Mouse (Mus musculus) embryonic facial prominence, embryonic 15.5 days (tissue): ENCODE results near the gene Coro7. TPM values are rescaled to one million over a fixed set of nuclear protein-coding genes. Genes with fewer than 3 reads are reported as not detected.

ENCODE experiments used
- ATAC-seq: fragments of 200-750 bp; cut with Nextera tagmentation; 2 replicates; pipeline ENCODE4 v1.8.0; 2017; ENCODE audit warnings: low read depth, moderate TSS enrichment; ENCODE audit not compliant: insufficient number of reproducible peaks, low FRiP score, low TSS enrichment
- H3K27ac ChIP-seq: fragments of 300-500 bp; sonication (generic); replicated peaks from 2 replicates; pipeline ENCODE4 v1.5.1; 2015; ENCODE audit warnings: mild to moderate bottlenecking, inconsistent platforms
- H3K27me3 ChIP-seq: fragments of 300-500 bp; sonication (generic); 2 replicates; pipeline ENCODE4 v1.6.1; 2015; ENCODE audit warnings: inconsistent platforms
- H3K36me3 ChIP-seq: fragments of 300-500 bp; sonication (generic); 2 replicates; pipeline ENCODE4 v1.6.1; 2015; ENCODE audit warnings: mild to moderate bottlenecking, inconsistent platforms
- H3K4me1 ChIP-seq: fragments of 300-500 bp; sonication (generic); 2 replicates; pipeline ENCODE4 v1.6.1; 2015; ENCODE audit warnings: inconsistent platforms
- H3K4me2 ChIP-seq: fragments of 300-500 bp; sonication (generic); replicated peaks from 2 replicates; pipeline ENCODE4 v1.6.1; 2015; ENCODE audit warnings: mild to moderate bottlenecking, inconsistent platforms
- H3K4me3 ChIP-seq: fragments of 300-500 bp; sonication (generic); replicated peaks from 2 replicates; pipeline ENCODE4 v1.5.1; 2015; ENCODE audit warnings: mild to moderate bottlenecking, inconsistent platforms
- H3K9ac ChIP-seq: fragments of 300-500 bp; sonication (generic); 2 replicates; pipeline ENCODE4 v1.6.1; 2015; ENCODE audit warnings: inconsistent platforms
- H3K9me3 ChIP-seq: fragments of 300-500 bp; sonication (generic); replicated peaks from 2 replicates; pipeline ENCODE4 v1.6.1; 2016; ENCODE audit warnings: inconsistent platforms
- WGBS: fragments of 180-500 bp; shearing (Covaris S2); methylation state at CpG from one replicate; pipeline ENCODE4 v1.1.7; 2015; 5-methylcytosine and 5-hydroxymethylcytosine counted together
- polyA plus RNA-seq: library from polyadenylated mRNA; unstranded; fragments of >200 nt; fragmentation: Nextera tagmentation; extraction: Ambion mirVana; gene quantifications from 2 replicates; pipeline ENCODE4 v1.2.1, GENCODE M21; 2015

Coro7 gene
- polyA plus RNA-seq, 1 experiment from 2014 or later, result 21.4 TPM

DNA sequence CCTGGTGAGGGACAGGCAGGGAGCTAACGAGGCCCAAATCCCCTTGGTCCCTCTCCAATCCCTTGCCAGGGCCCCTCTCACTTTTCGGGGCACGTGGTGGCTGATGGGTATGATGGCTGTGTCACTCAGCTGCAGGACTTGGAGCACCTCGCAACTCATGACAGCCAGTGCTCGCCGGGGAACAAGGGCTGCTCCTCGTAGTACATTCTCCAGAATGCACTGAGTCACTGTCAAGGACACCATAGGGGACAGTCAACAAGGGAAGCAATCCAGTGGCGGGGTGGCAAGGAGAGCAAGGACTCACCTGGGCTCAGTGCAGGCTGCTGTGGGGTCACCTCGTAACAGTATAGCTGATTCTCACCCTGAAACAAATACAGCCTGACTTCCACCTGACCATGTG lies 44.9 kb downstream of the Coro7 start:
- 0 out of 2 replicates have a peak, but pooled peaks cover 5% of the 10 kb centered on the region for H3K4me1 ChIP-seq
- WGBS, result 85% methylated on average over 9 of the region's 9 CpGs
- H3K36me3 ChIP-seq, result peaks cover 4% of the 10 kb centered on the region; the same call in 1 of the 2 replicates
- no peak overlapping the region for H3K4me2 ChIP-seq
- no peak overlapping the region for H3K9ac ChIP-seq
- H3K27me3 ChIP-seq, result no peaks in the 10 kb centered on the region
- no peak overlapping the region for H3K4me3 ChIP-seq
- no peak for ATAC-seq
- no peak overlapping the region for H3K27ac ChIP-seq
- no peaks in the 10 kb centered on the region for H3K9me3 ChIP-seq

DNA sequence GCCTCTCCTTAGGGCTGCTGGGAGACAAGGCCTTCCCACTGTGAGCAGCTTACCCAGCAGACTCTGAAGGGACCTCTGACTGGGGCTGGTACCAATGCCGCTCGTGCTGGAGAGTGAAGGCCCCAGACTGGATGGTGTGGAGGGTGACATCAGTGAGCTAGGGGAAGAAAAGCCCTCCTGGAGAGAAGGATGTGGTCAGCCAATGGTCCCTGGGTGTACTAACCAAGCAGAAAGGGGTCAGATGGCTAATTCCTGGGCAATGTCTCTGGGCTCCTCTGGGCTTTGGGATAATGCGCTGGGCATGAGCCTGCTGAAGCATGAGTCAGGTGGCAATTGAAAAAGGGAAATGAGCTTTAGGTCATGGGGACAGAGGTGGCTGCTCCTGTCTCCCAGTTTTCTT lies 45.9 kb downstream of the Coro7 start:
- Histone ChIP-seq H3K27ac (no peak overlapping the region), H3K9ac (no peak overlapping the region), H3K27me3 (no peaks in the 10 kb centered on the region), H3K4me3 (no peak overlapping the region), H3K4me2 (no peak overlapping the region), H3K36me3 (peaks cover 4% of the 10 kb centered on the region; the same call in 1 of the 2 replicates), H3K9me3 (no peaks in the 10 kb centered on the region), H3K4me1 (no peaks in the 10 kb centered on the region)
- ATAC-seq, result no peak
- 87% methylated on average over 3 of the region's 3 CpGs for WGBS

DNA sequence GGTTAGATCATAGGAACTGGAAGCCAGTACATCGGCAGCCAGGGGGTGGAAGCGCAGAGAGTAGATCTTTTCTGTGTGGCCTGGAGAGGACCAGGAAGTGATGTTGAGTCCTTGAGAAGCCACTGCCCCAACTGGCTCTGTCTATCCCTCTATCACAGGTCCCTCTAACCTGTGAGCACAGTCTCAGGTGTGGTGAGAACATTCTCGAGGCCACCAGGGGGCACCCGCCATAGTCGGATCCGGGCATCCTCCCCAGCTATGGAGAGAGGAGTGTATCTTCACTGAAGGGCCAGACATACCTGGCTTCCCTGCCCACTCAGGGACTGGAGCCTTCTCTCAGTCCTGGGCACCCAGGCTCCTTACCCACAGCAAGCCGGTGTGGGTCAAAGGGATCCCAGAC lies 47.5 kb downstream of the Coro7 start:
- no peak for ATAC-seq
- H3K9me3 ChIP-seq, result no peaks in the 10 kb centered on the region
- H3K4me2 ChIP-seq, result no peak overlapping the region
- WGBS, result 36% methylated on average over 7 of the region's 7 CpGs
- no peak overlapping the region for H3K4me3 ChIP-seq
- H3K27me3 ChIP-seq, result no peaks in the 10 kb centered on the region
- H3K36me3 ChIP-seq, result peaks cover 4% of the 10 kb centered on the region
- no peak overlapping the region for H3K27ac ChIP-seq
- no peaks in the 10 kb centered on the region for H3K4me1 ChIP-seq
- H3K9ac ChIP-seq, result no peak overlapping the region

DNA sequence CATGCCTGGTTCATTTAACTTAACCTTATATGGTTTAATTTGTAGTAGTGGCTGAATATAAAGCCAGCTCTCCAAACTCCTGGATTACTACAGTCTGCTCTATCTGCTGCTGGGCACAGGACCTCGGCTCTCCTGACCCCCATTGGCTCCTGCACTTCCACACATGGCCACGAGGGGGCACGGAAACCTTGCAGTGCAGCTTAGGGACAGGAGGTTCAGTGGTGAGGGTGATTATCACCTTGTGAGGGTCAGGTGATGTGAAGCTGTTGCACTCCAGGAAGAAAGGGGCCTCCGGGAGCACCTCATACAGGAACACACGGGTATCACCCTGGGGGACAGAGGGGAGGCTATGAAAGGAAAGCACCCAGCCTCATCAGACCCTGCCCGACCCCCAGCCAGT lies 49.6 kb downstream of the Coro7 start:
- Histone ChIP-seq H3K27me3 (no peaks in the 10 kb centered on the region), H3K4me3 (no peak overlapping the region), H3K4me1 (peaks cover 4% of the 10 kb centered on the region; the same call in 1 of the 2 replicates), H3K27ac (no peak overlapping the region), H3K9ac (no peak overlapping the region), H3K4me2 (no peak overlapping the region), H3K9me3 (no peaks in the 10 kb centered on the region), H3K36me3 (peaks cover 4% of the 10 kb centered on the region)
- 22% methylated on average over 6 of the region's 6 CpGs for WGBS
- no peak for ATAC-seq

DNA sequence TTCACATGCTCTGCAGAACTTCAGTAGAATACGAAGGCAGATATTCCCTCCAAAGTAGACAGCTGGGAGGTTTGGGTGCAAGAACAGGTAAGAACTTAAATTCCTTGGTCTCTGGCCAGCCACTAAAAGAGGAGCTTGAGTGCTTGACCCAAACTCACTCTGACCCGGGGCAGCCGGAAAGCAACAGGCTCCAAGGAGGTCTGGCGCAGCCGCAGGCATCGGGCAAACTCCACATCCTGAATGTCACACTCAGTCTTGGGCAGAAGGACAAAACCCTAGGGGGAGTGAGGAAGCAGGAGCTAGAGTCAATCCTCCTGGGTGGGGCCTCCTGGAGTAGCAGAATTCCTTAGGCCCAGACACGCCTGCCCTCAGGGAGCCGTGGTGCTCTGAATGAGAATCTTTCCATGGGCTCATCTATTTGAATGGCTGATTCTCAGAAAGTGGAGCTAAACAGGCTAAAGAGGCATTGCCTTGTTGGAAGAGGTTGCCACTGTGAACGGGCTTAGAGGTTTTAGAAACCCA lies 50.6 kb downstream of the Coro7 start:
- 84% methylated on average over 9 of the region's 9 CpGs for WGBS
- Histone ChIP-seq H3K4me2 (no peak overlapping the region), H3K27ac (no peak overlapping the region)

DNA sequence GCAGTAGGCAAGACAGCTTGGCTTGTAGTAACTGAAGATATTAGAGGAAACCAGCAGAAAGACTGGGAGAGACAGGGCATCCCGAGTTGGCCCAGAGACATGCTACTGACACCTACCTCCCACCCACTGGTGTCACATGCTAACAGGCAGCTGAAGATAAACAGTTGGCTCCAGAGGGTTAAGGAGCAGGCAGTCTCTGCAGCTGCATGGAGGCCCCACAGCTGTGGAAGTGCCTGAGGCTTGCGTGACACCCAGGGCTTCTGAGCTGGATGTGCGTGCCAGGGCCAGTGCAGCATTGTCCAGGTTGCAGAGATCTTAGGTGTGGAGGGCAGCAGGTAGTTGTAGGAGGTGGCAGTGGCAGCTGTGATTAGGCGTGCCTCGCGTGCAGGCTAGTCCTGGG lies 52.5 kb downstream of the Coro7 start:
- Histone ChIP-seq H3K36me3 (peaks cover 4% of the 10 kb centered on the region), H3K4me2 (no peak overlapping the region), H3K9me3 (no peaks in the 10 kb centered on the region), H3K9ac (no peak overlapping the region), H3K4me1 (peaks cover 21% of the 10 kb centered on the region), H3K27me3 (no peaks in the 10 kb centered on the region), H3K4me3 (no peak overlapping the region), H3K27ac (no peak overlapping the region)
- 76% methylated on average over 6 of the region's 6 CpGs for WGBS
- ATAC-seq, result no peak

More for the DNA sequence above, 50.6 kb downstream of the Coro7 start:
- Histone ChIP-seq H3K4me3 (no peak overlapping the region), H3K27me3 (no peaks in the 10 kb centered on the region), H3K36me3 (peaks cover 4% of the 10 kb centered on the region), H3K9me3 (no peaks in the 10 kb centered on the region), H3K9ac (no peak overlapping the region), H3K4me1 (peaks cover 8% of the 10 kb centered on the region)
- ATAC-seq, result no peak

DNA sequence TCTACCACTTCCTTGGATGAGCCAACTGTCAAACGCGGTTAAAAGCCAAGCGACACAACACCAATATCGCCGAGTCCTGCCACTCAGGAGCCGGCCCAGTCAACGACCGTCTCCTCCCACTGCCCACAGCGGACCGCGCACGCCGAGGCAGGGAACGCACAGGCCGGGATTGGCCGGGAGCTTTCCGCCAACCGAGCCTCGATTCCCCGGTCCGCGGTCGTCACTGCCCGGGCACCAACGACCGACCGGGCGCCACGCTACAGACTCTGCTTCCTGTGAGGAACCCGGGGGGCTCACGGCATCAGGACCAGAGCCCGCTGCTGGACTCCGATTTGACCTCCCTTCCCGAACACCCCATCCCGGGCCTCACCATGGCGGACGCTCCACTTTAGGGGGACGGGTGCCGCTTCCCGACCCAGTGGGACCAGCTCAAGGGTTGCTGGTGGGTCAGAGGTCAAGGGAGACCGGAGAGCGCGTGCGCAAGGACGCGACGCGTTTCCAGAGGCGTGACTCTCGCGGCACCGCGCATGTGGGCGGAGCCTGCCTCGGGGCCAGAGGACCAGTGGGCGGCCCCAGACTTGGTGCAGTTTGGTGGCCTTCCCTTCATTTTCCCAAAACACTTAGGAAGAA lies 55.0 kb downstream of the Coro7 start, which contains the start of gene Pam16:
TSS of gene Pam16 (minus strand) at position 508 of the 630 bp plus-strand sequence.
- WGBS, result under 1% methylated on average over 56 of the region's 56 CpGs
- Histone ChIP-seq H3K4me1 (peaks cover 21% of the 10 kb centered on the region), H3K9me3 (no peaks in the 10 kb centered on the region), H3K27me3 (no peaks in the 10 kb centered on the region), H3K9ac (peak within 1 kb of the TSS; percentile 75), H3K4me3 (peak within 1 kb of the TSS; percentile 73), H3K4me2 (peak within 1 kb of the TSS; percentile 65), H3K27ac (peak within 1 kb of the TSS; percentile 87), H3K36me3 (no peaks in the 10 kb centered on the region; the same call in 1 of the 2 replicates)
- ATAC-seq, result peak; percentile 87

DNA sequence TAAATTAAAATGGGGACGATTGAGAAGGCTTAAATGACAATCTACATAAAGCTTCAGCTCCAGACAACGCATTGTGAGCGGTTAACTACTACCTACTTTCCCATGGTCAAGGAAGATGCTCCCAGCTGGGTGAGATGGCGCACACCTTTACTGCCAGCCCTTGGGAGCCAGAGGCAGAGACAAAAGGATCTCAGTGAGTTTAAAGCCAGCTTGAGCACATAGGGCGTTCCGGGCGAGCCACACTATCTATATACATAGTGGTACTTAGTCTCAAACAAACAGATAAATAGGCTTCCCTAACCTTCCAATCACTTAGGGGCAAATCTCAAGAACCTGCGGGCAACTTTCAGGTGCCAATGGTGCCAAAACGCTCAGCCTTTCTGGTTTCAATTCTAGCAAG lies 55.5 kb downstream of the Coro7 start:
- Histone ChIP-seq H3K9ac (peak overlapping the region; percentile 75), H3K27me3 (no peaks in the 10 kb centered on the region), H3K4me3 (peak overlapping the region; percentile 73), H3K9me3 (no peaks in the 10 kb centered on the region), H3K4me2 (peak overlapping the region; percentile 65), H3K4me1 (peaks cover 21% of the 10 kb centered on the region), H3K36me3 (no peaks in the 10 kb centered on the region; the same call in 1 of the 2 replicates), H3K27ac (peak overlapping the region; percentile 87)
- 19% methylated on average over 9 of the region's 9 CpGs for WGBS
- ATAC-seq, result no peak

DNA sequence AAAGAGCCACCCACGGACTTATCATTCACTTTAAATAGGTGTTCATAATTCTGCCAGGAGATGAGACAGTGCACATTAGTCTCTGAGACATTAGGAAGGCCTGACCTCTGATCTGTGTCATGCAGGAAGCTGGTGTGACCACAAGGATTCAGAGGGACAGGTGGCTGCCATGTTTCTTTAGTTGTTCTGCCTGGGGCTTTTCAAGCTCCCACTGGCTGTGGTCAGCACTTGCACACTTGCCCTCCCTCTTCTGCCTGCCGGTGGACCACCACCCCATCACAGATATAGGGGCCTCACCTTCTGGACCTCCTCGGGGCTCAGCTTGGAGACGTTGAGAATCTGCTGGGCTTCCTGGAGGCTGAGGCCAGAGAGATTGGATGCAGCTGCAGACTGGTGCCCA lies 62.7 kb downstream of the Coro7 start:
- no peak overlapping the region for H3K27ac ChIP-seq
- H3K4me2 ChIP-seq, result no peak overlapping the region
- no peak for ATAC-seq
- no peaks in the 10 kb centered on the region for H3K27me3 ChIP-seq
- WGBS, result 66% methylated on average over 4 of the region's 4 CpGs
- no peak overlapping the region for H3K4me3 ChIP-seq
- no peak overlapping the region for H3K9ac ChIP-seq
- H3K9me3 ChIP-seq, result no peaks in the 10 kb centered on the region
- peaks cover 63% of the 10 kb centered on the region for H3K36me3 ChIP-seq
- H3K4me1 ChIP-seq, result no peaks in the 10 kb centered on the region

DNA sequence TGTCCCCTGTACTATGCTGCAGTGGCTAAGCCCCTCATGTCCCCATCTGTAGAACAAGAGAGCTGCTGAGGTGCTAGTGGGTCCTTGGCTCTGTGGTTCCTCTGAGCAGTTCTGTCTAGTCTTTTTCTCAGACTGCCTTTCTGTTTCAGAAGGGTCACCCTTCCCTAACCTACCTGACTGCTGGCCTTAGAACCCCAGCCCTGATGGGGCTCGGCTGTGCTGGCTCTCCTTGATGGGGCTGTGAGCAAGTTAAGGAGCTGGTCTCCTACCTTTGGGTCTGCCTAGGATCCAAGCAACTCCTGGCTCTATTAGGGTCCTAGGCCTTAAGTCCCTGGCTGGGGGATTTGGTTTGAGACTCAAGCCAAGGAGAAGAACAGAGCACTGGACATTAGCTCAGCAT lies 64.3 kb downstream of the Coro7 start:
- H3K4me3 ChIP-seq, result no peak overlapping the region
- ATAC-seq, result no peak
- no peak overlapping the region for H3K9ac ChIP-seq
- no peaks in the 10 kb centered on the region for H3K9me3 ChIP-seq
- H3K27ac ChIP-seq, result no peak overlapping the region
- WGBS, result 84% methylated on average over 1 of the region's 1 CpGs
- H3K4me2 ChIP-seq, result no peak overlapping the region
- H3K36me3 ChIP-seq, result peaks cover 77% of the 10 kb centered on the region
- no peaks in the 10 kb centered on the region for H3K27me3 ChIP-seq
- no peaks in the 10 kb centered on the region for H3K4me1 ChIP-seq

DNA sequence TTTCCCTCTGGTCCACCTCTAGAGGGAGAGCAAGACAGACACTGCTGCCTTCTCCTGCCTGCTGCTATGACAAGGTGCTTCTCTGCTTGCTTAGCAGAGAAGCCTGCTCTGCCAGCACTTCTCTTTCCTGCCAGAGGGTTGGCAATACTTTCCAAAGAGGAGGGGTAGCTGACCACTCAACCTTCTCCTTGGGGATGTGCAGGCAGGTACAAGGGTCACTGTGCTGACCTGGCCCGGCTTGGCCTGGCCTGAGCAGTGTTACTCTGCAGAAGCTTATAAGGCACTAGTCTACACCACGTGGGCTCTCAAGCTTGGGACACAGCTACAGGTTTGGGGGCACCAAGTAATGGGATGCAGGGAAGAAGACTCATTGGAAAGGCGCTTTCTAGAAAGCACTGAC lies 64.9 kb downstream of the Coro7 start:
- ATAC-seq, result no peak
- H3K9ac ChIP-seq, result no peak overlapping the region
- WGBS, result 92% methylated on average over 3 of the region's 3 CpGs
- no peak overlapping the region for H3K27ac ChIP-seq
- no peak overlapping the region for H3K4me3 ChIP-seq
- H3K27me3 ChIP-seq, result no peaks in the 10 kb centered on the region
- no peaks in the 10 kb centered on the region for H3K4me1 ChIP-seq
- H3K36me3 ChIP-seq, result peaks cover 84% of the 10 kb centered on the region
- no peak overlapping the region for H3K4me2 ChIP-seq
- H3K9me3 ChIP-seq, result no peaks in the 10 kb centered on the region

DNA sequence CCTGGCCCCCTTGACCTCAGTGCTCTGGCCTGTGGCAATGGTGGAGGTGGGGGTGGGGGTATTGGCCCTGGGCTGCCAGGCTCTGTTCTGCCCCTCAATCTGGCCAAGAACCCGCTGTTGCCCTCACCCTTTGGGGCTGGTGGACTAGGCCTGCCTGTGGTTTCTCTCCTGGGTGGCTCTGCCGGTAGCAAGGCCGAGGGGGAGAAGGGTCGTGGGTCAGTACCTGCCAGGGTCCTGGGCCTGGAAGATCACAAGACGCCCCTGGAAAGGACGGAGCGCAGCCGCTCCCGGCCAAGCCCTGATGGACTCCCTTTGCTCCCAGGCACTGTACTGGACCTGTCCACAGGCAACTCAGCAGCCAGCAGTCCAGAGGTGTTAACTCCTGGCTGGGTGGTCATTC lies 65.8 kb downstream of the Coro7 start:
- 92% methylated on average over 9 of the region's 9 CpGs for WGBS
- no peak overlapping the region for H3K9ac ChIP-seq
- no peaks in the 10 kb centered on the region for H3K9me3 ChIP-seq
- H3K4me2 ChIP-seq, result no peak overlapping the region
- H3K4me3 ChIP-seq, result no peak overlapping the region
- no peaks in the 10 kb centered on the region for H3K4me1 ChIP-seq
- ATAC-seq, result no peak
- H3K36me3 ChIP-seq, result peaks cover 81% of the 10 kb centered on the region
- H3K27me3 ChIP-seq, result no peaks in the 10 kb centered on the region
- no peak overlapping the region for H3K27ac ChIP-seq
